Mouse (Mus musculus) testis, adult 2 months (tissue): ENCODE measurements at regions not wholly inside any gene's neighbourhood (a gene's known extent, or its start where the extent isn't known, plus 50 kb on each side); places are given as distances from the start of the nearest gene placed in this dataset.

ENCODE experiments used
- CTCF ChIP-seq: fragments of 200-500 bp; IDR thresholded peaks from 2 replicates; pipeline ENCODE4 v1.5.1; 2012; ENCODE audit warnings: low read depth, mild to moderate bottlenecking, inconsistent platforms, low read length, moderate library complexity; ENCODE audit not compliant: control insufficient read depth, insufficient read depth, insufficient replicate concordance
- POLR2A ChIP-seq: fragments of 200-500 bp; IDR thresholded peaks from 2 replicates; pipeline ENCODE4 v1.6.1; 2012; ENCODE audit warnings: low read depth, mild to moderate bottlenecking, inconsistent platforms, low read length, moderate library complexity; ENCODE audit not compliant: control insufficient read depth

GRCm38 (mm10) chr4:53292606-53293005, 132.9 kb upstream of the Abca1 start:
- TF ChIP-seq POLR2A (no peak), CTCF (no peak)
